Mouse (Mus musculus): ENCODE results near the gene Tjap1.

The Tjap1 gene

GRCm38 (mm10) chr17:46283911-46284310 lies 1.1 kb upstream of the Tjap1 start:
- in situ Hi-C loops (cut with MboI, MseI), result no loop called here

- in situ Hi-C loops (cut with MboI, MseI), result no loop called here
Measured at GRCm38 (mm10) chr17:46283140-46283539, 314 bp upstream of the Tjap1 start.

DNA sequence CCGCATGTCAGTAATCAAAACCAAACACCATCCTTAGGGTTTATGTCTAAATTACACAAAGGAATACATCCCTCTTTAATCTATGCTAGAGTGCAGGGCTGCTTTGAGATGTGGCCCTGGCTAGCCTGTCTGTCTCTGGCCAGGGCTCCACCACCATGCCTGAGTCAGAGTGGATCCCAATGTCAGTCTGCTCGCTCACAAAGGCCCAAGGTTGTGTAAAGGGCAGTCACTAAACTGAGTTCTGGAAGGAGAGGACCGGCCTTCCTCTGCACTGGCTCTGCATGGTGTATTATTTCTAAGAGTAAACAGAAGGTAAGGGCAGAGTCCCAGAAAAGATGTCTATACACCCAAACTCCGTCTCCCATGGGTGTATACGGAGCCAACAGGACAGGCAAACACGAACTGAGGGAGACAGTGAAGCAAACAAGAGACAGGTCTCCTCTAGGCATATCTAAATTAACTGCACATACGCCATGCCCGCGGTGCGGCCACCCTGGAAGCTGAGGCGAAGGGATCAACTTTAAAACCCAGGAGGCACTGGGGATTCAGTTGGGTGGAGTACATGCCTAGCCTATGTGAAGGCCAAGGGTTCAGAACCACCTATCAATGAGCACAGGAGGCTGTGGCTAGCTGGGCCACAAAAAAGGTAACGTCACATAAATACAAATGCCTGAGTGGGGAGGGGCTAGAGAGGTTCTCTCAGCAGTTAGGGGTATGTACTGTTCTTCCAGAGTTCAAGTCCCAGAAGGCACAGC lies 4.6 kb downstream of the Tjap1 start:
- in situ Hi-C loops (cut with MboI, MseI), result no loop called here

GRCm38 (mm10) chr17:46277586-46277985 lies 5.2 kb downstream of the Tjap1 start:
- in situ Hi-C loops (cut with MboI, MseI), result no loop called here

DNA sequence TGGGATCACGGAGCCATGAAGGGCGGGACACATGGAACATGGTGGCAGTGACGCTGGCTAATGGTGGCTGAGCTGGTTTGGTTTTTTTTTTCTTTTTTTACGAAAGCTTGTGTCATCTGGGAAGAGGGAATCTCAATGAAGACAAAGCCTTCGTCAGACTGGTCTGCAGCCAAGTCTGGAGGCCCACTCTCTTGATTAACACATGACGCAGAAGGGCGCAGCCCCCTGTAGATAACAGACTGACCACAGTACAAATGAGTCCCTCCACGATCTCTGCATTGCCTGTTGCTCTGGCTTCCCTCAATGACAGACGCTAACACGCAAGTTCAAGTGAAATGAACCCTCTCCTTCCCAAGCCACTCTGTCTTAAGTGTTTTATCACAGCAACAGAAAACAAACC lies 7.3 kb downstream of the Tjap1 start:
- in situ Hi-C loops (cut with MboI, MseI), result no loop called here

DNA sequence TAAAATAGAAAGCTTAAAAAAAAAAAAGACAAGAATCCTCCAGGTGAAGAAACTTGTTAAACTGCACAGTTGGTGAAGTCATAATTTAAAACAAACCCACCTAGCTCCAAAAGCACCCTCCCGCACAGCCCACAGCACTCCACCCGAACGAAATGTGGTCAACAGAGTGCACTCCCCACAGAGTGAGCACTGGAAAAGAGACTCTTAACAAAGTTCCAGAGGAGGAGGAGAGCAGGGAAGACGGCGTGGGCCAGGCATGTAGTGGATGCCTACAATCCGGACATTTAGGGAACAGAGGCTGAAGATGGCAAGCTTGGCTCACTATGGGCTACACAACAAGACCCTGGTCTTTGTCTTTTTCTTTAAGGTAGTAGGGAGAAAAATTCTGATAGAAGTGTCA lies 7.8 kb downstream of the Tjap1 start:
- in situ Hi-C loops (cut with MboI, MseI), result no loop called here

DNA sequence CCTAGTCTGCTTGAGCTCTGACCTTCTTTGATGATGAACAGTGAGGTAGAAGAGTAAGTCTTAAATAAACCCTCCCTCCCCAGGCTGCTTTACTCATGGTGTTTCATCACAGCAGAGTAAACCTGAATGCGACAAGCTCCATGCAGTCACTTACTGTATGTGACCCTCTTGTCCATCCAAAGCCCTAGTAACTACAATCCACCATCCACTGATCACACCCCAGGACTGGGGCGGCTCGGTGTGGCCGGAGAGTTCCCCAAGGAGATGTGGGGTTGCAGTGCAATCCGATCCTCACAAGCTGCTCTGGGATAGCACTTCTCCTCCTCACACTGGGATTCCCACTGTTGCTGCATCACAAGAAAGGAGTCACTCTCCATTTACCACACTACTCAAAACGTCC lies 8.4 kb downstream of the Tjap1 start:
- in situ Hi-C loops (cut with MboI, MseI), result no loop called here

DNA sequence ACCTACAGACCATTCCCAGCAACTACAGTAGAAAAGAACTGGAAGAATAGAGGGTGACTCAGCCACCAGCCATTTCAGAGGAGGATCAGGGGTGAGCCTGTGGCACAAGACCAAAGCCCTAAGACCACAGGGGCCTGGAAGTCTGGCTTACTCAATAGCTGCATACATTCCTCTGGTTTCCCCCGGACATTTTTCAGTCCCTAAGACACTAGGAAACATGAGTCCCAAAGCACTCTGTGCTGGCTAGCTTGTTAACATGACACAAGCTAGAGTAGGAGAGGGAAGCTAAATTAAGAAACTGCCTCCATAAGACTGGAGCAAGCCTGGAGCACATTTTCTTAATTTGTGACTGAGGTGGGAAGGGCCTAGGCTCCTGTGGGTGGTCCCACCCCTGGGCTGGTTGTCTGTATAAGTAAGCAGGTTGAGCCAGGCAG lies 9.0 kb downstream of the Tjap1 start:
- in situ Hi-C loops (cut with MboI, MseI), result no loop called here

DNA sequence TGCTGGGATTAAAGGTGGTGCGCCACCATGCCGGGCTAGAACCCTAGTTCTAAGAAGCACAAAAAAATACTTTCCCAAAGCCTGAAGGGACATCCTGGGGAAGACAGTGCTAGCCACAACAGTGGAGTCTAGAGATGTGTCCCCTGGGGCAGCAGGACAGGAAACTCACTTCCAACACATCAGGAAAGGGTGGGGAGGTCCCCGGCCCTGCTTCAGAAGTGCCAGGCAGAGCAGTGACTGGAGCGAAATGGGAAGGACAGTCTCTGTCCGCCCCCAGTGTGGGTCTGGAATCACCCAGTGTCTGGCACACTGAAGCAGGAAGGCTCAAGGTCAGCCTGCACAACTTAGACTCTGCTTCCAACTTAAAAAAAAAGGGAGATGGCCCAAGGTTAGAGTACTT lies 10.2 kb downstream of the Tjap1 start:
- in situ Hi-C loops (cut with MboI, MseI), result no loop called here

GRCm38 (mm10) chr17:46272058-46272457 lies 10.8 kb downstream of the Tjap1 start:
- in situ Hi-C loops (cut with MboI, MseI), result no loop called here

GRCm38 (mm10) chr17:46269771-46270534 lies 12.9 kb downstream of the Tjap1 start:
- in situ Hi-C loops (cut with MboI, MseI), result no loop called here

DNA sequence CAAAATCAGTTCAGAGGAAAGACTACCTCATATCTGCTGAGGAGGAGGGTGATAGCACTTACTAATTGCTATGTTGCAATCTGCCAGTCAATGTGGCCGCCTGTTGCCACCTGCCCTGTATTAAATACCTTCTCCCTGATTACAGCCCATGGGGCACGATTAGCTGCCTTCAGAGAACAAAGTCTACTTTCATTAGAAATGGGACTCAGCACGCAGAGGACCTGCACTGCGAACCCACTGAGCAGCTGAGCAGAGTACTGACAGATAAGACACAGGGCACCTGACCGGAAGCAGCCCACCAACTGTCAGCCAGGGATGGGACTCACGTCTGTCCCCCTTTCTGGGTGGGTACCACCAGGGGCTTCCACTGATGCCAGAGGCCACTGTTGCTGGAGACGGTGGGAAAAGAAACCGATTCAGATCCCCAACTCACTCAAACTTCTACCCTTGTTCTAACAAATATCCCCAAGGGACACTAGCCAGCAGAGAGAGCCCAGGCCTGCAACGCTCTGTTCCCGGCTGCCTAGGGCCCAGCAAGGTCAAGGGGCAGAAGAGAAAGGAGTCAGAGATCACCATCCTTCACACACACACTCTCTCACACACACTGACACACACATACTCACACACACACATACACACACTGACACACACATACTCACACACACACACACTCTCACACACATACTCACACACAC lies 14.7 kb downstream of the Tjap1 start:
- in situ Hi-C loops (cut with MboI, MseI), result no loop called here

GRCm38 (mm10) chr17:46267511-46267910 lies 15.3 kb downstream of the Tjap1 start:
- in situ Hi-C loops (cut with MboI, MseI), result no loop called here

DNA sequence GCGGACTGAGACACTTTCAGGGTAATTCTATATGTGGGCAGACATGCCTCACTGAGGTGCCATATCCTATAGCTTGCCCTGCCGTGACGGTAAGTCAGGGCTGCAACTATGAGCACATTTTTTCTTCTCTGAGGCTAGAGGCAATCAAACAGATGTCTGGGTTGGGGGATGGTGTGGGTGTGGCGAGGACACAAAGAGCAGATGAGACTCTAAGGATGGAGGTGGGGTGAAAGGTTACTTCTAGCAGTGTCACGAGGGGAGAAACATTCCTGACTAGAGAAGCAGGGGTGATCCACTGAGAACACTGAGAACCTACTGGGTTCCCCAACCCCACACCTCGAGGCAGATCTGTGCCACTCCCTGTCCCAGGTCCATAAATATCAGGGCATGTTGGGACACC lies 15.8 kb downstream of the Tjap1 start:
- in situ Hi-C loops (cut with MboI, MseI), result no loop called here

GRCm38 (mm10) chr17:46265918-46266618 lies 16.8 kb downstream of the Tjap1 start:
- in situ Hi-C loops (cut with MboI, MseI), result no loop called here

DNA sequence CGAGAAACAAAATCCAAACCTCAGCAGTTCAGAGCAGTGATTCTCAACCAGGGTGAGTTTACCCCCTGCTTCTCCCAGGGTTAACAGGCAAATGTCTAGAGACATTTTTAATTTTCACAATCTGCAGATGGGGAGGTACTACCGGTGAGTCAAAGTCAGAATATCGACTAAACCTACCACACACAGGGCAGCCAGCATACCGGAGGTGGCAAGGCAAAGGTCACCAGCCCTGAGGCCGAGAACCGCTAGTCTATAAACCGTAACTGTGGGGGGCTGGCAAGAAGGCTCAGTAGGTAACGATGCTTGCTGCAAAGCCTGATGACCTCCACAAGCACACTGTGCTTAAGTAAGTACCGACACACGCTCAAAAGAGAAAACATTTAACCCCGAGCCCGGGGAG lies 17.3 kb downstream of the Tjap1 start:
- in situ Hi-C loops (cut with MboI, MseI), result no loop called here

DNA sequence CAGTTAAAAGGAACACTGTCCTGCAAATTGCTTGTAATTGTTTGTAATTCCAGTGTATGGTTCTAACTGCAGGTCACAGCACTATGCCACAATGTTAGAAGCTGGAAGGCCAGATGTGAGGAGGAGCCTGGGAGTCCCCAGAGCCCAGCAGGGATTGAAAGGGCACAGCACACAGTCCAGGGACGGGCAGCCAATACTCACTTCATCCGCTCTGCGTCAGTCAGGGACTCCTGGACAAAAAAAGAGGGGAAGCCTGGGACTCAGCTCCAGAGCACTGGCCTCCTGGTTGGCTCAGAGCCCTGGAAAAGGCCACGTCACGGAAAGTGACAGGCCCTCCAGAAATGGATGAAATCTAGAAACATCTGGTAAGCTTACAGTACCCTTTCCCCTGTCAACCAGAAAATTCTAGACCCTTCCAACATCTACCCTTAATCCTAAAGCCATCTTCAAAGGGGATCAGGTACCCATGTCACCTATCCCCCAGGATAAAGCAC lies 20.6 kb downstream of the Tjap1 start:
- in situ Hi-C loops (cut with MboI, MseI), result no loop called here

- in situ Hi-C loops (cut with MboI, MseI), result no loop called here
Measured at GRCm38 (mm10) chr17:46259675-46260074, 23.2 kb downstream of the Tjap1 start.

- in situ Hi-C loops (cut with MboI, MseI), result no loop called here
Measured at GRCm38 (mm10) chr17:46258279-46259053, 24.4 kb downstream of the Tjap1 start.

DNA sequence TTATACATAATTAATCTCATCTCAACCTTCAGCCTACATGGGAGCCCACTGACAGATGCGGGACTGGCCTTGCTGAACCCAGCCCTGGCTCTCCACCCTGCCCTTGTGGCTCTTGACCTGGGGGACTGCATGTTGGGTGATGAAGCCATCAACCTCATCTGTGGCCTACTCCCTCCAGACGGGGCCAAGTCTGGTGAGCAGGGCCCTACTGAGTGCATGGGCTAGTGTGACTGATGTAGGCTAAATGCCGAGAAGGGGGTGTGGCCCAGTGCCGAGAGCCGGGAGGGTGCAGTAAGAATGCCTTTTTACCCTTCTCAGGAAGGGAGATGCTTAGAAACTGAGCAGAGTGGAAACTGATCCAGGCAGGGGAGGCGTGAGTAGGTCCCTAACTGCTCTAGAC lies 27.7 kb downstream of the Tjap1 start:
- in situ Hi-C loops (cut with MboI, MseI), result no loop called here

GRCm38 (mm10) chr17:46254106-46254505 lies 28.7 kb downstream of the Tjap1 start:
- in situ Hi-C loops (cut with MboI, MseI), result no loop called here
